In genomic region chr5:44268524-44268923, GRCm38 (mm10) we compare ENCODE assay signal across 8 mouse cellular contexts. TPM values are rescaled to one million over a fixed set of nuclear protein-coding genes. Genes with fewer than 3 reads are reported as not detected.
A peak's percentile ranks its signal among the peaks of the same experiment; 100 is the strongest.
DNase-seq lines count a peak whose midpoint lies in the region; ATAC-seq and TF ChIP-seq lines count a peak whose summit lies in the region.
"Not testable (repeated sequence)": the region's sequence is repeated elsewhere in the genome, so short reads cannot be mapped to it uniquely, and the experiment has no call there.

No protein-coding gene starts in this region.

- H3K4me3 ChIP-seq in embryonic fibroblast, embryonic 13.5 days (ENCODE audit: insufficient read depth, low read length); hindbrain, embryonic 16.5 days (ENCODE audit: low read length): not testable (repeated sequence)

- TF ChIP-seq CTCF in embryonic fibroblast, embryonic 13.5 days (IDR thresholded peaks at IDR 0.05; ENCODE audit: borderline replicate concordance, insufficient read depth, low read length), result 0 out of 2 replicates have a peak, but pooled peaks have one; percentile 4

- peak; percentile 26 for DNase-seq in CD4-positive helper T cell, adult 2 months (ENCODE audit: low read depth, low spot score)
- DNase-seq in adrenal gland, postnatal 10 days, result peak; percentile 40
- DNase-seq in cerebellum, adult 9-10 months, result peak; percentile 78
- DNase-seq in layer of hippocampus, adult 9-11 months, result peak; percentile 26
- DNase-seq in lung, postnatal 14 days, result peak; percentile 44
- peak; percentile 35 to 46 for DNase-seq in right cerebral cortex, postnatal 10 days (ENCODE audit: low spot score in 2 of 2)

- not testable (repeated sequence) for H3K9ac ChIP-seq in hindbrain, embryonic 16.5 days (ENCODE audit: low read depth, low read length)

- not testable (repeated sequence) for H3K27ac ChIP-seq in embryonic fibroblast, embryonic 13.5 days (ENCODE audit: insufficient read depth, low read length); hindbrain, embryonic 16.5 days (ENCODE audit: low read depth, low read length)

- H3K9me3 ChIP-seq in hindbrain, embryonic 16.5 days (ENCODE audit: control insufficient read depth, low read length), result not testable (repeated sequence)

- not testable (repeated sequence) for H3K4me1 ChIP-seq in embryonic fibroblast, embryonic 13.5 days (ENCODE audit: control insufficient read depth, insufficient read depth, low read length); hindbrain, embryonic 16.5 days (ENCODE audit: control insufficient read depth, insufficient read depth, low read depth, low read length)

- ATAC-seq in hindbrain, embryonic 16.5 days, result peak; percentile 72

- not testable (repeated sequence) for TF ChIP-seq POLR2A in embryonic fibroblast, embryonic 13.5 days (IDR thresholded peaks at IDR 0.05; ENCODE audit: low read depth, low read length)

- H3K36me3 ChIP-seq in hindbrain, embryonic 16.5 days (ENCODE audit: control insufficient read depth, insufficient read depth, low read length), result not testable (repeated sequence)

- H3K27me3 ChIP-seq in hindbrain, embryonic 16.5 days (replicated peaks; ENCODE audit: control insufficient read depth, insufficient read depth, low read length), result not testable (repeated sequence)

- WGBS in hindbrain, embryonic 16.5 days, result 42% methylated on average over 2 of the region's 3 CpGs

- not testable (repeated sequence) for H3K4me2 ChIP-seq in hindbrain, embryonic 16.5 days (ENCODE audit: low read length)

RNA-seq across cellular contexts. Expression of gene Tapt1, which starts 42.1 kb away (rescaled TPM):
- 10 to 100 TPM; 41.4 to 42.0 TPM for total RNA-seq in adrenal gland, postnatal 10 days (2021)
- polyA plus RNA-seq in embryonic fibroblast, embryonic 13.5 days (2011; ENCODE audit: insufficient read length, low read depth, missing spikeins), result 36.2 and 41.1 TPM in 2 replicates
- polyA plus RNA-seq in hindbrain, embryonic 16.5 days (2015; fragmentation: Nextera tagmentation; extraction: Ambion mirVana), result 28.5 and 29.5 TPM in 2 replicates

Comparison
In these comparisons a context has a peak if more than half of its experiments do, and no peak if none do; other contexts are left out.
1. DNase-seq: peak in every context shown above with its lines; median percentile 78 in cerebellum, adult 9-10 months; 44 in lung, postnatal 14 days; 40 in right cerebral cortex, postnatal 10 days; 40 in adrenal gland, postnatal 10 days; 26 in CD4-positive helper T cell, adult 2 months; 26 in layer of hippocampus, adult 9-11 months.